ENCODE assay signal across 8 mouse cellular contexts in genomic region chr15:102239260-102239590, GRCm38 (mm10). TPM values are rescaled to one million over a fixed set of nuclear protein-coding genes. Genes with fewer than 3 reads are reported as not detected.
DNase-seq lines count a peak whose midpoint lies in the region; ATAC-seq lines count a peak whose summit lies in the region.

No protein-coding gene starts in this region.

- H3K4me1 ChIP-seq in hindbrain, embryonic 16.5 days (ENCODE audit: control insufficient read depth, insufficient read depth, low read depth, low read length), result peaks cover 7% of the 10 kb centered on the region
- peaks cover 40% of the 10 kb centered on the region for H3K4me1 ChIP-seq in midbrain, embryonic 10.5 days

- peaks cover 16% of the 10 kb centered on the region for H3K27me3 ChIP-seq in hindbrain, embryonic 16.5 days (replicated peaks; ENCODE audit: control insufficient read depth, insufficient read depth, low read length)
- peaks cover 48% of the 10 kb centered on the region for H3K27me3 ChIP-seq in midbrain, embryonic 10.5 days (ENCODE audit: low read depth, poor library complexity, severe bottlenecking)

- no peak overlapping the region for H3K27ac ChIP-seq in hindbrain, embryonic 16.5 days (ENCODE audit: low read depth, low read length)
- H3K27ac ChIP-seq in midbrain, embryonic 10.5 days (replicated peaks), result no peak overlapping the region

- H3K4me2 ChIP-seq in hindbrain, embryonic 16.5 days (ENCODE audit: low read length), result no peak overlapping the region

- intact Hi-C loops in left cerebral cortex, postnatal 4 days (cut with DNase I), result no loop called here

- ATAC-seq in frontal cortex, adult (ENCODE audit: low TSS enrichment), result peak; percentile 72
- ATAC-seq in hindbrain, embryonic 16.5 days, result peak; percentile 79

- no peak overlapping the region for H3K9ac ChIP-seq in hindbrain, embryonic 16.5 days (ENCODE audit: low read depth, low read length)

- WGBS in hindbrain, embryonic 16.5 days, result 10% methylated on average over 9 of the region's 9 CpGs
- 11% methylated on average over 9 of the region's 9 CpGs for WGBS in midbrain, embryonic 10.5 days

- H3K36me3 ChIP-seq in hindbrain, embryonic 16.5 days (ENCODE audit: control insufficient read depth, insufficient read depth, low read length), result 0 out of 2 replicates have a peak, but pooled peaks cover 4% of the 10 kb centered on the region
- H3K36me3 ChIP-seq in midbrain, embryonic 10.5 days, result no peaks in the 10 kb centered on the region

- no peak overlapping the region for H3K4me3 ChIP-seq in hindbrain, embryonic 16.5 days (ENCODE audit: low read length)
- H3K4me3 ChIP-seq in midbrain, embryonic 10.5 days, result peak overlapping the region; percentile 3; the same call in 1 of the 2 replicates

- H3K9me3 ChIP-seq in hindbrain, embryonic 16.5 days (ENCODE audit: control insufficient read depth, low read length), result no peaks in the 10 kb centered on the region
- H3K9me3 ChIP-seq in midbrain, embryonic 10.5 days (replicated peaks), result no peaks in the 10 kb centered on the region

- peak; percentile 87 for DNase-seq in layer of hippocampus, adult 11-12 months (ENCODE audit: low spot score)
- no peak for DNase-seq in layer of hippocampus, adult 9-10 months (ENCODE audit: low spot score)
- peak; percentile 74 to 84 for DNase-seq in cerebellum, adult 18-20 months
- peak; percentile 87 for DNase-seq in left cerebral cortex, postnatal 4 days
- peak; percentile 86 for DNase-seq in midbrain, embryonic 10.5 days (ENCODE audit: low spot score)
- peak; percentile 88 for DNase-seq in right cerebral cortex, postnatal 4 days

RNA-seq across cellular contexts. Expression of gene Itgb7, which starts 7.5 kb away (rescaled TPM):
- 1.1 and 2.0 TPM in 2 replicates for polyA plus RNA-seq in hindbrain, embryonic 16.5 days (2015; fragmentation: Nextera tagmentation; extraction: Ambion mirVana)
- total RNA-seq in left cerebral cortex, postnatal 4 days (2021), result 1 to 10 TPM in 1 of 2 experiments, under 1 TPM in 1; 0.74 to 1.1 TPM
- polyA plus RNA-seq in midbrain, embryonic 10.5 days (2016; fragmentation: Nextera tagmentation; extraction: Ambion mirVana), result 0.31 and 0.56 TPM in 2 replicates

RNA-seq across cellular contexts. Expression of gene Rarg, which starts 18.1 kb away (rescaled TPM):
- polyA plus RNA-seq in hindbrain, embryonic 16.5 days (2015; fragmentation: Nextera tagmentation; extraction: Ambion mirVana), result 5.6 and 7.6 TPM in 2 replicates
- total RNA-seq in left cerebral cortex, postnatal 4 days (2021), result 10 to 100 TPM; 15.9 to 16.9 TPM
- 14.3 and 16.2 TPM in 2 replicates for polyA plus RNA-seq in midbrain, embryonic 10.5 days (2016; fragmentation: Nextera tagmentation; extraction: Ambion mirVana)

RNA-seq across cellular contexts. Expression of gene Gm9918, which starts 31.1 kb away (rescaled TPM):
- 0.06 and 0.14 TPM in 2 replicates for polyA plus RNA-seq in hindbrain, embryonic 16.5 days (2015; fragmentation: Nextera tagmentation; extraction: Ambion mirVana)
- not detected for total RNA-seq in left cerebral cortex, postnatal 4 days (2021)
- 0.35 and 0.41 TPM in 2 replicates for polyA plus RNA-seq in midbrain, embryonic 10.5 days (2016; fragmentation: Nextera tagmentation; extraction: Ambion mirVana)

RNA-seq across cellular contexts. Expression of gene Csad, which starts 34.7 kb away (rescaled TPM):
- polyA plus RNA-seq in hindbrain, embryonic 16.5 days (2015; fragmentation: Nextera tagmentation; extraction: Ambion mirVana), result 35.5 and 43.3 TPM in 2 replicates
- total RNA-seq in left cerebral cortex, postnatal 4 days (2021), result 10 to 100 TPM; 27.8 TPM
- polyA plus RNA-seq in midbrain, embryonic 10.5 days (2016; fragmentation: Nextera tagmentation; extraction: Ambion mirVana), result 32.8 and 38.8 TPM in 2 replicates

RNA-seq across cellular contexts. Expression of gene Zfp740, which starts 36.2 kb away (rescaled TPM):
- polyA plus RNA-seq in hindbrain, embryonic 16.5 days (2015; fragmentation: Nextera tagmentation; extraction: Ambion mirVana), result 39.6 and 51.0 TPM in 2 replicates
- total RNA-seq in left cerebral cortex, postnatal 4 days (2021), result 10 to 100 TPM; 70.3 to 70.6 TPM
- polyA plus RNA-seq in midbrain, embryonic 10.5 days (2016; fragmentation: Nextera tagmentation; extraction: Ambion mirVana), result 63.0 and 72.4 TPM in 2 replicates
